Mouse (Mus musculus): ENCODE data around the gene Ms4a4d.

The Ms4a4d gene

GRCm38 (mm10) chr19:11574965-11575364 lies 38.4 kb downstream of the Ms4a4d start:
- no peak for DNase-seq (ENCODE audit: low read depth, low spot score)

- peak; percentile 75 for DNase-seq (ENCODE audit: low read depth, low spot score)
Measured at GRCm38 (mm10) chr19:11589205-11589604, 52.6 kb downstream of the Ms4a4d start.

- peak; percentile 52 for DNase-seq (ENCODE audit: low read depth, low spot score)
Measured at GRCm38 (mm10) chr19:11589891-11590449, 53.4 kb downstream of the Ms4a4d start.

- DNase-seq (ENCODE audit: low read depth, low spot score) = peak; percentile 54
Measured at GRCm38 (mm10) chr19:11601349-11601748, 64.7 kb downstream of the Ms4a4d start.

GRCm38 (mm10) chr19:11602026-11602425 lies 65.4 kb downstream of the Ms4a4d start:
- peak; percentile 86 for DNase-seq (ENCODE audit: low read depth, low spot score)

GRCm38 (mm10) chr19:11604603-11605002 lies 68.0 kb downstream of the Ms4a4d start, which contains the start of gene Ms4a6d:
Ms4a6d (minus strand) TSS chr19:11604849.
- DNase-seq (ENCODE audit: low read depth, low spot score) = no peak

All from CD4-positive helper T cell, adult 2 months (primary cell).